Mouse (Mus musculus) heart, embryonic 14.5 days (tissue): ENCODE results near the gene Mgat4e. TPM values are rescaled to one million over a fixed set of nuclear protein-coding genes. Genes with fewer than 3 reads are reported as not detected.
"Not testable (repeated sequence)": the region's sequence is repeated elsewhere in the genome, so short reads cannot be mapped to it uniquely, and the experiment has no call there.

Experiments
- ATAC-seq: fragments of 200-750 bp; cut with Nextera tagmentation; 2 replicates; pipeline ENCODE4 v1.8.0; 2017; ENCODE audit warnings: low read depth, moderate TSS enrichment; ENCODE audit not compliant: insufficient number of reproducible peaks, insufficient read depth, low FRiP score
- H3K27ac ChIP-seq, 2 experiments: fragments of 200-500 bp in 1 of 2; fragments of 300-500 bp in 1 of 2; sonication (generic) in 1 of 2; replicated peaks in 1 of 2; 2 replicates each; pipeline ENCODE4 v1.5.1; 2012 to 2014; ENCODE audit warnings: low read depth in 2 of 2, low read length in 2 of 2, control low read depth in 1 of 2, mild to moderate bottlenecking in 1 of 2, mixed read lengths in 1 of 2; ENCODE audit not compliant: control insufficient read depth in 1 of 2, insufficient read depth in 1 of 2
- H3K27me3 ChIP-seq: fragments of 300-500 bp; sonication (generic); 2 replicates; pipeline ENCODE4 v1.6.1; 2014; ENCODE audit warnings: mild to moderate bottlenecking, low read length, control low read depth; ENCODE audit not compliant: control insufficient read depth, insufficient read depth
- H3K36me3 ChIP-seq: fragments of 300-500 bp; sonication (generic); 2 replicates; pipeline ENCODE4 v1.6.1; 2014; ENCODE audit warnings: mild to moderate bottlenecking, control low read depth, low read length, mixed read lengths; ENCODE audit not compliant: control insufficient read depth, insufficient read depth
- H3K4me1 ChIP-seq, 2 experiments: fragments of 200-500 bp in 1 of 2; fragments of 300-500 bp in 1 of 2; sonication (generic) in 1 of 2; 2 replicates each; pipeline ENCODE4 v1.6.1; 2012 to 2014; ENCODE audit warnings: low read length in 2 of 2, control low read depth in 1 of 2, mixed read lengths in 1 of 2; ENCODE audit not compliant: control insufficient read depth in 2 of 2, insufficient read depth in 2 of 2
- H3K4me2 ChIP-seq: fragments of 300-500 bp; sonication (generic); 2 replicates; pipeline ENCODE4 v1.6.1; 2014; ENCODE audit warnings: mild to moderate bottlenecking, low read length
- H3K4me3 ChIP-seq, 2 experiments: fragments of 200-500 bp in 1 of 2; fragments of 300-500 bp in 1 of 2; sonication (generic) in 1 of 2; 2 replicates each; pipeline ENCODE4 v1.5.1; 2012 to 2014; ENCODE audit warnings: low read length in 2 of 2, mild to moderate bottlenecking in 2 of 2, control low read depth in 1 of 2, low read depth in 1 of 2, moderate library complexity in 1 of 2; ENCODE audit not compliant: control insufficient read depth in 1 of 2, insufficient read depth in 1 of 2
- H3K9ac ChIP-seq: fragments of 300-500 bp; sonication (generic); 2 replicates; pipeline ENCODE4 v1.6.1; 2014; ENCODE audit warnings: mild to moderate bottlenecking, low read length
- H3K9me3 ChIP-seq: fragments of 300-500 bp; sonication (generic); 2 replicates; pipeline ENCODE4 v1.6.1; 2016; ENCODE audit warnings: low read length, control low read depth; ENCODE audit not compliant: control insufficient read depth
- WGBS: fragments of 180-500 bp; shearing (Covaris S2); extraction: QIAGEN DNeasy Blood & Tissue Kit; methylation state at CpG from one replicate; pipeline ENCODE4 v1.1.7; 2014; 5-methylcytosine and 5-hydroxymethylcytosine counted together
- polyA plus RNA-seq: library from polyadenylated mRNA; unstranded; fragments of >200 nt; fragmentation: Nextera tagmentation; extraction: Ambion mirVana; gene quantifications from 2 replicates; pipeline ENCODE4 v1.2.1, GENCODE M21; 2014

Mgat4e gene
- polyA plus RNA-seq, 1 experiment from 2014 or later: not detected

- ATAC-seq: no peak
- H3K4me2 ChIP-seq: no peak overlapping the region
- WGBS: 78% methylated on average over 6 of the region's 6 CpGs
- no peak overlapping the region for H3K4me3 ChIP-seq
- no peaks in the 10 kb centered on the region for H3K36me3 ChIP-seq
- H3K9ac ChIP-seq: no peak overlapping the region
- H3K9me3 ChIP-seq: no peaks in the 10 kb centered on the region
- H3K4me1 ChIP-seq: no peaks in the 10 kb centered on the region
- no peaks in the 10 kb centered on the region for H3K27me3 ChIP-seq
- H3K27ac ChIP-seq: no peak overlapping the region
Measured at GRCm38 (mm10) chr1:134530618-134531017, 18.9 kb downstream of the Mgat4e start.

DNA sequence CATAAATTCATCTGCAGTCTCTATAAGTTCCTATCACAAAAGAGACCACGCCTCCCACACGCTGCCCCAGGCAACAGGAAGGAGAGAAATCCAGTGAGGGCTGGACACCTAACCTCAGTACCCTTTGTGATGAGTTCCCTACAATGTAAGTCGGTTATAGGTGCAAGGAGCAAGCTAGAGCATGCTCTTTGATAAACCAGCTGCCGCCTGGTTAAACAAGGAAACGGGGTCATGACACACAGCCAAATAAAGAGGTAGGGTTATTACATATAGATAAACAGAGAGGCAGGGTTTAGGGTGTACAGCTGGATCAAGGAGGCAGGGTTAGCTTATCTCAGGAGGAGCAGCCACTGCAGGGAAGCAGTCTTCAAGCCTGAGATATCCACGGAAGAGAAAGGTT is 22.7 kb downstream of the Mgat4e start:
- WGBS: 49% methylated on average over 6 of the region's 6 CpGs
- Histone ChIP-seq H3K36me3 (no peaks in the 10 kb centered on the region), H3K9me3 (no peaks in the 10 kb centered on the region), H3K9ac (no peak overlapping the region), H3K4me1 (no peaks in the 10 kb centered on the region), H3K27me3 (no peaks in the 10 kb centered on the region), H3K4me3 (no peak overlapping the region), H3K27ac (no peak overlapping the region), H3K4me2 (no peak overlapping the region)
- no peak for ATAC-seq

DNA sequence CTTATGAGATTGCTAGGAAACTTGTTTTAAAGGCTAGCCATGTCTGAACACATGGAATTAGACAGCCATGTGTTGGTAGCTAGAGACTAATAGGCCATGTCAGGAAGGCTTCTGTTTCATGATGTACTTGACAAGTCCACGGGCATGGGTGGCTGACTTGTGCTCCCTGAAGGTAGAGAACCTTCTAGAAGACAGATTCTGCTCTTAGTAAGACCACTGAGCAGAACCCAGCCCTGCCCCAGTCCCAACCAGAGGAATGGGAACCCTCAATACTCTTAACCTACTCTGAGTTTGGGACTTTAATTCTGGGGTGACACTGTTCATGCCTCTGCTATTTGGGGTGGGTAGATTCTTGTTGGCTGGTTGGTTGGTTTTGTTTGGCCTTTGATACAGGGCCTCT is 24.5 kb downstream of the Mgat4e start:
- 86% methylated on average over 1 of the region's 1 CpGs for WGBS
- Histone ChIP-seq H3K36me3 (no peaks in the 10 kb centered on the region), H3K27me3 (no peaks in the 10 kb centered on the region), H3K4me2 (no peak overlapping the region), H3K4me1 (no peaks in the 10 kb centered on the region), H3K27ac (no peak overlapping the region), H3K9me3 (no peaks in the 10 kb centered on the region), H3K9ac (no peak overlapping the region), H3K4me3 (no peak overlapping the region)
- ATAC-seq: no peak

DNA sequence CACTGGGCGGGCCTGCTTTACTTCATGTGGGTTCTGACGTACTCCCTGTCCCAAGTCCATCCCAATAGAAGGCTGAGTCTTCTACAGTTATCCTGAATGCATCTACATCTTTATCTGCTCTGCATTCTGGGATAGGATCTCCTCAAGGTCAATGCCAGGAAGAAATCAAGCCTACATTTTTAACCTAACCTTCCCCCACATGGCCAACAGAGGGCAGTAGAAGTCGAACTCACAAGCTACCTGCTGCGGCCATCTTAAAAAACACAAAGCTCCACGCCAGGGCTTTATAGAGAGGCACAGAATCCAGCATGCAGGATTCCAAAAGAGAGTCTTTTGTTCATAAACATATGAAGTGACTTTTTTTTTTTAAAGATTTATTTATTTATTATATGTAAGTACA is 25.1 kb downstream of the Mgat4e start:
- no peak overlapping the region for H3K4me3 ChIP-seq
- no peaks in the 10 kb centered on the region for H3K27me3 ChIP-seq
- H3K36me3 ChIP-seq: no peaks in the 10 kb centered on the region
- no peaks in the 10 kb centered on the region for H3K4me1 ChIP-seq
- H3K9me3 ChIP-seq: no peaks in the 10 kb centered on the region
- H3K4me2 ChIP-seq: no peak overlapping the region
- no peak for ATAC-seq
- WGBS: 72% methylated on average over 5 of the region's 5 CpGs
- no peak overlapping the region for H3K9ac ChIP-seq
- H3K27ac ChIP-seq: no peak overlapping the region

GRCm38 (mm10) chr1:134522325-134522724 is 27.2 kb downstream of the Mgat4e start:
- Histone ChIP-seq H3K9ac (no peak overlapping the region), H3K27me3 (no peaks in the 10 kb centered on the region), H3K36me3 (no peaks in the 10 kb centered on the region), H3K9me3 (no peaks in the 10 kb centered on the region), H3K4me3 (no peak overlapping the region), H3K27ac (no peak overlapping the region), H3K4me1 (no peaks in the 10 kb centered on the region), H3K4me2 (no peak overlapping the region)
- no peak for ATAC-seq
- 46% methylated on average over 2 of the region's 2 CpGs for WGBS

GRCm38 (mm10) chr1:134521163-134521562 is 28.3 kb downstream of the Mgat4e start:
- WGBS: 70% methylated on average over 7 of the region's 7 CpGs
- H3K27me3 ChIP-seq: no peaks in the 10 kb centered on the region
- no peak overlapping the region for H3K4me3 ChIP-seq
- H3K27ac ChIP-seq: no peak overlapping the region
- H3K4me2 ChIP-seq: no peak overlapping the region
- ATAC-seq: no peak
- no peaks in the 10 kb centered on the region for H3K9me3 ChIP-seq
- H3K4me1 ChIP-seq: peaks cover 2 to 5% of the 10 kb centered on the region in 2 experiments; a peak in 2 of 4 replicates
- H3K9ac ChIP-seq: no peak overlapping the region
- H3K36me3 ChIP-seq: no peaks in the 10 kb centered on the region

DNA sequence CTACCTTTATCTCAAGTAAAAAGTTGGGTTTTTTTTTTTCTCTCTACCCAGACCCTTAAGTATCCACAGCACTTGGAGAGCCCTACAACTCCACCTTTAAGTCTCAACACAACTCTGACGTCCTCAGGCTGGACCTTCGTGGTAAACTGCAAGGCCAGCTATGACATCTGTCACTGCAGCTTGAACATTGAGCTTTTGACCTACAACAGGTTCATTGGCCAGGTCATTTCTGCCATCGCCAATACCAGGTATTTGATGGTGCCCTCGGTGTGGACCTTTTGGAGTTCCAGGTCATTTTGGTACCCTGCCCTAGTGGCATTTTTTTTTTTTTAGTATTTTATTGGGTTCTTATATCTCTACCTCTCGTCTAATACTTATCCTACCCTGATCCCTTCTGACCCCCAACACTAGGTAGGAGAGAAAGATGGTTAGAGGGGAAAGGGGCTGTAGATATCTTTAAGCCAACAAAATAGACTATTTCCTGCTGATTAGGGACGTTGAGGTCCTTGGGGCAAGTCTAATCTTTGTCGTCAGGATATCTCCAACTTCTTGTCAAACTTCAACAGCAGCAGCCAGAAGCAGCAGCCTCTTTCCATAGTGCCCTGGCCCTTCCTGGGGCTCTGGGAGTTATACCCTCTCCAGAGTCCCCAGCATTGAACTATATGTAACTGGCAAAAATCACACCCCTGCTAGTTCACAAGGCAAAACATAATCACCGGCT is 29.3 kb downstream of the Mgat4e start:
- no peak for ATAC-seq
- no peak overlapping the region for H3K4me2 ChIP-seq
- H3K9ac ChIP-seq: no peak overlapping the region
- no peaks in the 10 kb centered on the region for H3K27me3 ChIP-seq
- H3K4me1 ChIP-seq: peaks cover 7 to 8% of the 10 kb centered on the region in 2 experiments; a peak in 2 of 4 replicates
- no peaks in the 10 kb centered on the region for H3K36me3 ChIP-seq
- H3K4me3 ChIP-seq: no peak overlapping the region
- H3K9me3 ChIP-seq: no peaks in the 10 kb centered on the region
- WGBS: 52% methylated on average over 8 of the region's 8 CpGs
- H3K27ac ChIP-seq: no peak overlapping the region

GRCm38 (mm10) chr1:134519201-134519600 is 30.3 kb downstream of the Mgat4e start:
- not testable (repeated sequence) for ATAC-seq, H3K4me1 ChIP-seq

More at GRCm38 (mm10) chr1:134519201-134519600, 30.3 kb downstream of the Mgat4e start:
- H3K27me3 ChIP-seq, H3K4me2 ChIP-seq, H3K36me3 ChIP-seq, H3K27ac ChIP-seq, H3K9me3 ChIP-seq, H3K9ac ChIP-seq, H3K4me3 ChIP-seq: not testable (repeated sequence)
- WGBS: 92% methylated on average over 5 of the region's 5 CpGs
